Mouse (Mus musculus): ENCODE data around the gene Olfr764-ps1.
"Not testable (repeated sequence)": the region's sequence is repeated elsewhere in the genome, so short reads cannot be mapped to it uniquely, and the experiment has no call there.

The Olfr764-ps1 gene

GRCm38 (mm10) chr10:129039796-129040195 lies at the start of gene Olfr764-ps1:
Olfr764-ps1 (minus strand) TSS chr10:129039896.
- ATAC-seq (ENCODE audit: low TSS enrichment) = no peak

GRCm38 (mm10) chr10:129082810-129083209 lies 43.1 kb upstream of the Olfr764-ps1 start, which contains the start of gene Olfr767:
Olfr767 (minus strand) TSS chr10:129082910.
- ATAC-seq (ENCODE audit: low TSS enrichment) = not testable (repeated sequence)

- ATAC-seq (ENCODE audit: low TSS enrichment) = no peak
Measured at GRCm38 (mm10) chr10:129068877-129069276, 29.2 kb upstream of the Olfr764-ps1 start, which contains the start of gene Olfr766-ps1. Olfr766-ps1 (minus strand) TSS chr10:129068977.

- ATAC-seq (ENCODE audit: low TSS enrichment) = not testable (repeated sequence)
Measured at GRCm38 (mm10) chr10:129049898-129050297, 10.2 kb upstream of the Olfr764-ps1 start, which contains the start of gene Olfr765. Olfr765 (minus strand) TSS chr10:129049998.

- ATAC-seq (ENCODE audit: low TSS enrichment) = no peak
Measured at GRCm38 (mm10) chr10:129028343-129028742, 11.4 kb downstream of the Olfr764-ps1 start.

GRCm38 (mm10) chr10:129026018-129026662 lies 13.6 kb downstream of the Olfr764-ps1 start:
- no peak for ATAC-seq (ENCODE audit: low TSS enrichment)

GRCm38 (mm10) chr10:129023319-129023718 lies 16.4 kb downstream of the Olfr764-ps1 start:
- ATAC-seq (ENCODE audit: low TSS enrichment) = no peak

- no peak for ATAC-seq (ENCODE audit: low TSS enrichment)
Measured at GRCm38 (mm10) chr10:129014477-129014876, 25.2 kb downstream of the Olfr764-ps1 start.

- ATAC-seq (ENCODE audit: low TSS enrichment) = 0 out of 2 replicates have a peak, but pooled peaks have one; percentile 34
Measured at GRCm38 (mm10) chr10:129011511-129011910, 28.2 kb downstream of the Olfr764-ps1 start.

- peak; percentile 57 for ATAC-seq (ENCODE audit: low TSS enrichment)
Measured at GRCm38 (mm10) chr10:129010288-129010841, 29.3 kb downstream of the Olfr764-ps1 start, which contains the start of gene Olfr763. Olfr763 (plus strand) TSS chr10:129010791.

GRCm38 (mm10) chr10:129004032-129004920 lies 35.4 kb downstream of the Olfr764-ps1 start:
- no peak for ATAC-seq (ENCODE audit: low TSS enrichment)

GRCm38 (mm10) chr10:128996523-128997040 lies 43.1 kb downstream of the Olfr764-ps1 start:
- ATAC-seq (ENCODE audit: low TSS enrichment) = no peak

GRCm38 (mm10) chr10:128995796-128996195 lies 43.9 kb downstream of the Olfr764-ps1 start:
- no peak for ATAC-seq (ENCODE audit: low TSS enrichment)

- no peak for ATAC-seq (ENCODE audit: low TSS enrichment)
Measured at GRCm38 (mm10) chr10:128990994-128991393, 48.7 kb downstream of the Olfr764-ps1 start.

GRCm38 (mm10) chr10:128990129-128990850 lies 49.4 kb downstream of the Olfr764-ps1 start:
- ATAC-seq (ENCODE audit: low TSS enrichment) = 0 out of 2 replicates have a peak, but pooled peaks have one; percentile 59

GRCm38 (mm10) chr10:128989131-128989530 lies 50.6 kb downstream of the Olfr764-ps1 start, which contains the start of gene Olfr9:
Olfr9 (plus strand) TSS chr10:128989431.
- ATAC-seq (ENCODE audit: low TSS enrichment) = not testable (repeated sequence)

Data from frontal cortex, adult (tissue).